Mouse (Mus musculus) limb, embryonic 13.5 days (tissue): ENCODE measurements at regions not wholly inside any gene's neighbourhood (a gene's known extent, or its start where the extent isn't known, plus 50 kb on each side); places are given as distances from the start of the nearest gene placed in this dataset.

ENCODE experiments used
- ATAC-seq: fragments of 200-750 bp; cut with Nextera tagmentation; 2 replicates; pipeline ENCODE4 v1.8.0; 2017; ENCODE audit warnings: low read depth, moderate number of reproducible peaks, moderate TSS enrichment; ENCODE audit not compliant: low FRiP score
- H3K27ac ChIP-seq: fragments of 300-500 bp; sonication (generic); 2 replicates; pipeline ENCODE4 v1.5.1; 2015; ENCODE audit warnings: inconsistent platforms, mild to moderate bottlenecking, moderate library complexity
- H3K27me3 ChIP-seq: fragments of 300-500 bp; sonication (generic); 2 replicates; pipeline ENCODE4 v1.6.1; 2015; ENCODE audit warnings: mild to moderate bottlenecking, inconsistent platforms
- H3K36me3 ChIP-seq: fragments of 300-500 bp; sonication (generic); 2 replicates; pipeline ENCODE4 v1.6.1; 2015; ENCODE audit warnings: inconsistent platforms, mild to moderate bottlenecking, moderate library complexity
- H3K4me1 ChIP-seq: fragments of 300-500 bp; sonication (generic); 2 replicates; pipeline ENCODE4 v1.6.1; 2015; ENCODE audit warnings: inconsistent platforms
- H3K4me2 ChIP-seq: fragments of 300-500 bp; sonication (generic); replicated peaks from 2 replicates; pipeline ENCODE4 v1.6.1; 2015; ENCODE audit warnings: inconsistent platforms, mild to moderate bottlenecking, moderate library complexity
- H3K4me3 ChIP-seq: fragments of 300-500 bp; sonication (generic); 2 replicates; pipeline ENCODE4 v1.5.1; 2015; ENCODE audit warnings: moderate library complexity, mild to moderate bottlenecking, inconsistent platforms
- H3K9ac ChIP-seq: fragments of 300-500 bp; sonication (generic); 2 replicates; pipeline ENCODE4 v1.6.1; 2015; ENCODE audit warnings: mild to moderate bottlenecking, inconsistent platforms
- H3K9me3 ChIP-seq: fragments of 300-500 bp; sonication (generic); 2 replicates; pipeline ENCODE4 v1.6.1; 2016; ENCODE audit warnings: inconsistent platforms
- WGBS: fragments of 180-500 bp; shearing (Covaris S2); methylation state at CpG from one replicate; pipeline ENCODE4 v1.1.7; 2015; 5-methylcytosine and 5-hydroxymethylcytosine counted together

GRCm38 (mm10) chr3:117520461-117520860 is 54.2 kb upstream of the Plppr5 start:
- Histone ChIP-seq H3K27me3 (no peaks in the 10 kb centered on the region), H3K4me2 (no peak overlapping the region), H3K4me1 (no peaks in the 10 kb centered on the region), H3K9ac (no peak overlapping the region), H3K4me3 (no peak overlapping the region), H3K36me3 (no peaks in the 10 kb centered on the region), H3K9me3 (no peaks in the 10 kb centered on the region), H3K27ac (no peak overlapping the region)
- no peak for ATAC-seq
- 57% methylated on average over 2 of the region's 2 CpGs for WGBS

- H3K9me3 ChIP-seq: no peaks in the 10 kb centered on the region
- H3K4me1 ChIP-seq: no peaks in the 10 kb centered on the region
- H3K27me3 ChIP-seq: no peaks in the 10 kb centered on the region
- no peak overlapping the region for H3K27ac ChIP-seq
- no peak overlapping the region for H3K4me3 ChIP-seq
- H3K36me3 ChIP-seq: no peaks in the 10 kb centered on the region
- no peak overlapping the region for H3K4me2 ChIP-seq
- H3K9ac ChIP-seq: no peak overlapping the region
- no peak for ATAC-seq
Observed at GRCm38 (mm10) chr3:117508090-117508489, 66.5 kb upstream of the Plppr5 start.

DNA sequence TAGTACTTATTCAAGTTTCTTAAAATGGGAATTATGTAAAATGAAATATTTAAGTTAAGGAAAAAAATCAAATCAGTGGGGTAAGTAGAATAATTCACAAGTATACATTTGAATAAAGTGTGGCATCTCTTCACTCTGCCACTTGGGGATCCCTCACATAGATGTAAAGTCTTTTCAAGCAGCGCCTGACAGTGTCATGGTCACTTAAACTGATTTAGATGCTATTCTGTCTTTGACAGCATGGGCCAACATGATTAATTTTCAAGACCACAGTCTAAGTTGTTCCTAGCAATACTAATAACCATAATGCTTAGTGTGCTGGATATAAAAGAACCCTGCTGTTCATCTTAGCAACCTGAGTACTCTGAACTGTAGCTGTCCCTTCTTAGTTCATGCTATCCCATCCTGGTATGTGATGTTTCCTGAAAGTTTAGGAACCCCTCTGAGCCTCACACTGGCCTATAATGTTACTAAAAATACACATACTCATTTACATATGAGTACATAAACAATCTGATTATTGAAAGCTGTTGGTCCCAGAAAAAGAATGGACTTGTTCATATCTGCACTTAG is 68.4 kb upstream of the Plppr5 start:
- Histone ChIP-seq H3K4me2 (no peak overlapping the region), H3K4me3 (no peak overlapping the region), H3K4me1 (no peaks in the 10 kb centered on the region), H3K9me3 (no peaks in the 10 kb centered on the region), H3K36me3 (no peaks in the 10 kb centered on the region), H3K27me3 (no peaks in the 10 kb centered on the region), H3K27ac (no peak overlapping the region), H3K9ac (no peak overlapping the region)
- 90% methylated on average over 1 of the region's 1 CpGs for WGBS
- no peak for ATAC-seq

GRCm38 (mm10) chr3:117501107-117501506 is 73.5 kb upstream of the Plppr5 start:
- Histone ChIP-seq H3K4me2 (no peak overlapping the region), H3K36me3 (no peaks in the 10 kb centered on the region), H3K27ac (no peak overlapping the region), H3K9me3 (no peaks in the 10 kb centered on the region), H3K27me3 (no peaks in the 10 kb centered on the region), H3K4me1 (no peaks in the 10 kb centered on the region), H3K9ac (no peak overlapping the region), H3K4me3 (no peak overlapping the region)
- no peak for ATAC-seq
- WGBS: 70% methylated on average over 5 of the region's 5 CpGs

DNA sequence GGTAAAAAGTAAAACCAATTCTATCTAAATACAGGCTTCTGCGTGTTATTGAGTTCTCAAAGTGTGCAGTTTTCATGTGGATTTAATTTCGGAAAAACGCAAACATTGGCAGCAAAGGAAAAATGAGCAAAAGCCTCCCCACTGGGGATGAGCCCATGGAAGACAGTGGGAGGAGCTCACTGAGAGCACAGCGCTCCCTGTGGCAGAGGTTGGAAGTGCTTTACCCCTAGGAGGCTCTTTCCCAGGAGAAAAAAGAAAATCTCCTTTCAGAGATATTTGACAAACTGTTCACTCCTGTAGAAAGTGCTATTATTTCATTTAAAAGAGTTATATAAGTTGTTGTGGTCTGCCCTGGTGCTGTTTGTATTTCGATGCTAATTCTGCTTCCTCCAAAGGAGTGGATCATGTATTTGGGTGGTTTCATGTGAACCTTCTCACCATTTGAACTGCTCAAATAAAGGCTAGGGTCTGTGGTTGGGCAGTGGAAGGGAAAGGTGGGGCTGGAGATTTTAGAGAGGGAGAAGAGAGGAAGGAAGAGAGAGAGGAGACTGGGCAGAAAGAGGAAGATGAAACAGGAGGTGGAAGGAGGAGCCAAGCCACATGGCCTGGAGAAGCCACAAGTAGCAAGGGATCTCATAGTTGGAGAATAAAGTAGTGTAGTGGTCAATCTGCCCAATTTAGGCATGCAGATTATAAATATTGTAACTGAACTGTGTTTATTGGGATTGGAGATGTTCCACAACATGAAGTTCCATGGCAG is 76.3 kb upstream of the Plppr5 start:
- 80% methylated on average over 5 of the region's 5 CpGs for WGBS
- Histone ChIP-seq H3K27ac (no peak overlapping the region), H3K4me1 (no peaks in the 10 kb centered on the region), H3K4me3 (no peak overlapping the region), H3K36me3 (no peaks in the 10 kb centered on the region), H3K4me2 (no peak overlapping the region), H3K9me3 (no peaks in the 10 kb centered on the region), H3K27me3 (no peaks in the 10 kb centered on the region), H3K9ac (no peak overlapping the region)
- ATAC-seq: no peak

DNA sequence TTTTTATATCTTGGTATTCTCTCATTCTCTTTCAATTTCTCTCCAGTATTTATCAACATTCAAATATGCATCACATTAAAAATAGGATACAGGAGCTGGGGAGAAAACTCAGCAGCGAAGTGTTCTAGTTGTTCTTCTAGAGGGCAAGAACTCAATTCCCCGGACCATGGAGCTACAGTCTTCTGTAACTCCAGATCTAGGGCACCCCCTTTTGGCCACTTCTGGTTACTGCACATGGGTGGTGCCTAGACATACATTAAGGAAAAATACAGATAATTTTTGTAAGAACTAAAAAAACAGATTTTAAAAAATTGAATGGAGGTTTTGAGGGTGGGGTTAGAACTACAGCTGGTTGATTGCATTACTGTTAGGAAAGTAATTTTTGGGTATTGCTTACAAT is 80.5 kb upstream of the Plppr5 start:
- Histone ChIP-seq H3K4me2 (no peak overlapping the region), H3K9ac (no peak overlapping the region), H3K27me3 (no peaks in the 10 kb centered on the region), H3K27ac (no peak overlapping the region), H3K4me3 (no peak overlapping the region), H3K4me1 (no peaks in the 10 kb centered on the region), H3K36me3 (no peaks in the 10 kb centered on the region), H3K9me3 (peaks cover 6% of the 10 kb centered on the region; the same call in 1 of the 2 replicates)
- no peak for ATAC-seq
- 57% methylated on average over 2 of the region's 2 CpGs for WGBS

DNA sequence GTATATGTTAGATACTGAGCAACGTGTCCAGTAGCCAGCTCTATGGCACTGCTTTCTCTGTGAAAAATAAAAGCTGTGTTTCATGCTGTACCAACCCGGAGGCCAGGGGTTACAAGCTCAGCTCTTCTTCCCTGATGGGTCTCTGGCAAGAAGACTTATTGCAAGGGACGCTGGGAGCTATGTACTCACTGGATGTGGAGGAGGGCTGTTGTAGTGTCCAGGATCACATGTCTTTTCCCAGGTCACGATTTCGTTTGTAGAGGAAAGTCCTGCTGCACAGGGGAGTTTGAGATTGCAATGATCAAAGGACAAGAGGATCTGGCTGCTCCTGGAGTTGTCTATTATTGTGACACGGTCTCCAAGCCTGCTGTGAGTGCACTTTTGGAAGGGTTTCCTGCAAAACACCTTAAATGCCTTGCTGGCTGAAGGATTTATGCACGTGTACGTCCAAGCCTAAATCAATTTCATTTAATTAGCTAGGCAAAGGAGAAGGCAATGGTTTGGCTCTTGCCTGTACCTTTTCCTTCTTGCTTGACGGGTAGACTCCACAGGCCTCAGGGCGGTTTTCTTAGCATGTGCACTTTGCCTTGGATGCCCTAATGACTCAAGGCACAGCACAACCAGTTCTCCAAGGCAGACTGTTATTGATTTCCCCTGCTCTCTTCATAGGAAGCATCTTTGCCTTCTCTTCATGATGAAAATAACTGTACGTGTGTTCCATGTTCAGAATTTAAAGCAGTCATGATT is 87.2 kb upstream of the Plppr5 start:
- H3K27ac ChIP-seq: no peak overlapping the region
- no peak for ATAC-seq

DNA sequence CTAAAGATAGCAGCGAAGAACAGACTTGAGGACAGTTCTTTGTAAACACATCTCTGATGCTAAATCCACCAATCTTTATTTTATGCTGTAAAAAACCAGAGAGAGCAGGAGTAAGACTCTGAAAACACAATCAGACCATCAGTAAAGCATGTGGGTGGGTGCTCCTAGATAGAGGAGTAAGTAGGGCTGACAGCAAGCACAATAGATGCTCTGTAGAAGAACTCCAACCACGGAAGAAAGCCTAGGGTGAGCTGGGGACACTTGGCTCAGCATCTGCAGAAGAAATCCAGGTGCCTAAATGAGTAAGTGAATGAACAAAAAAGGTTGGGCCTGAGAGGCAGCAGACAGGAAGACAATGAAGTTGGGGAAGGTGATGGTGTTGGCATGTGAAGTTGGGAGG is 88.3 kb upstream of the Plppr5 start:
- ATAC-seq: no peak
- Histone ChIP-seq H3K36me3 (no peaks in the 10 kb centered on the region), H3K27ac (no peak overlapping the region), H3K9ac (no peak overlapping the region), H3K9me3 (peaks cover 6% of the 10 kb centered on the region; the same call in 1 of the 2 replicates), H3K27me3 (no peaks in the 10 kb centered on the region), H3K4me1 (no peaks in the 10 kb centered on the region), H3K4me3 (no peak overlapping the region), H3K4me2 (no peak overlapping the region)
- 80% methylated on average over 2 of the region's 2 CpGs for WGBS

More for the DNA sequence above, 87.2 kb upstream of the Plppr5 start:
- no peaks in the 10 kb centered on the region for H3K36me3 ChIP-seq
- H3K27me3 ChIP-seq: no peaks in the 10 kb centered on the region
- no peak overlapping the region for H3K9ac ChIP-seq
- WGBS: 56% methylated on average over 11 of the region's 11 CpGs
- H3K4me2 ChIP-seq: no peak overlapping the region
- no peak overlapping the region for H3K4me3 ChIP-seq
- H3K4me1 ChIP-seq: no peaks in the 10 kb centered on the region
- H3K9me3 ChIP-seq: peaks cover 6% of the 10 kb centered on the region; the same call in 1 of the 2 replicates

DNA sequence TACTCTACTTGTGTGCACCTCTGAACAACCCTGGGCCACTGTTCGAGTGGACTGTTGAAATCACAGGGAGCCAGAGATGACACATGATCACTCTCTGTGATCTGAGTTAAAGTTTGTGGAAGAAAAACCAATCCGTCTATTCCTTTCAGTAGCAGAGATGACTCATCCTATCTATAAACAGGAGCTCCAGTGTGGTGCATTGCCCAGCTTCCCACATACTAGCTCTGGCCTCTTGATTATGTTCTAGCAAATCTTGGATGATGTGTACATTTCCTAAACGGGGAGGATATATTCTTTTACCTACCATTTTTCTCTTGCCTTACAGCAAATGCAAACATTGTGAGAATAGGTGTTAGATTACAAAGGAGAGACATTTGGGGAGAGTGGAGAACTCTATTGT is 94.5 kb upstream of the Plppr5 start:
- no peak for ATAC-seq
- Histone ChIP-seq H3K36me3 (no peaks in the 10 kb centered on the region), H3K9ac (no peak overlapping the region), H3K4me1 (no peaks in the 10 kb centered on the region), H3K27ac (no peak overlapping the region), H3K9me3 (no peaks in the 10 kb centered on the region), H3K4me3 (no peak overlapping the region), H3K4me2 (no peak overlapping the region), H3K27me3 (no peaks in the 10 kb centered on the region)
- 67% methylated on average over 3 of the region's 3 CpGs for WGBS

DNA sequence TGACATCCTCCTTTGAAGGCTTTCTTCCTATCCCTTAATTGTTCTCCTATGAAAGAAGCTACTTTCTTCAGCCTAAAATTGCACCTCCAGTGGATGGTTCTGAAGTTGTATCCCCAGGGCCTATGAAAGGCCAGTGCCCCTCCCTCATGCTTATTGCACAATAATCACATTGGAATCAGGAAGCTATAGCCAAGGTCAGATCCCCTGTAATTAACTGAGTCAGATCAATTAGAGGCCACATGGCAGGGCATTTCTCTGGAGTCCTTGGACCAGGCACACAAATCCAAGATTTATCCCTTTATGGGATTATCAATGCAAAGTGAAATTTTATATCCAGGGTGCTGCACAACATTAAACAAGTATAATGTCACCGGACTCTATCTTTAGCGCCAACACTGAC is 98.8 kb upstream of the Plppr4 start:
- no peak for ATAC-seq
- 84% methylated on average over 2 of the region's 2 CpGs for WGBS
- Histone ChIP-seq H3K27ac (no peak overlapping the region), H3K36me3 (no peaks in the 10 kb centered on the region), H3K9me3 (no peaks in the 10 kb centered on the region), H3K4me1 (no peaks in the 10 kb centered on the region), H3K4me2 (no peak overlapping the region), H3K4me3 (no peak overlapping the region), H3K9ac (no peak overlapping the region), H3K27me3 (no peaks in the 10 kb centered on the region)

DNA sequence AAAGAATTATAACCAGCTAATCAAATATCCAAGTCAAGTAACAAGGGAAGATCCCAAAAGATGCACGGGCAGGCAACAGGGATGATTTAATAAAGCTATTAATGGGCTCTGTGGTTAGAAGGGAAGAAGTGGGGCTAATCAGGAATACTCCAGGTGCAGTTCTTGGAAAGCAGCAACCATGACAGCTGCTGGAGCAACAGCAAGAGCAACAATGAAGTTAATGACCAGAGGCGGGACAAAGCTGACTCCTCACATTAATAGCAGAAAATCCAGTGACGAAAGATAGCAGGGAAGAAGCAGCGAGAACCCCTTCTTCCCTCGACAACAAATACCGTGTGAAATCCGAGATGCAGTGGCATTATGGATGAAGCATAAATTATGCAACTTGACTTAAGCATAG is 89.9 kb upstream of the Plppr4 start:
- Histone ChIP-seq H3K4me3 (no peak overlapping the region), H3K4me2 (no peak overlapping the region), H3K36me3 (no peaks in the 10 kb centered on the region), H3K27ac (no peak overlapping the region), H3K27me3 (no peaks in the 10 kb centered on the region), H3K9me3 (no peaks in the 10 kb centered on the region), H3K4me1 (no peaks in the 10 kb centered on the region), H3K9ac (no peak overlapping the region)
- 79% methylated on average over 7 of the region's 7 CpGs for WGBS
- ATAC-seq: no peak

DNA sequence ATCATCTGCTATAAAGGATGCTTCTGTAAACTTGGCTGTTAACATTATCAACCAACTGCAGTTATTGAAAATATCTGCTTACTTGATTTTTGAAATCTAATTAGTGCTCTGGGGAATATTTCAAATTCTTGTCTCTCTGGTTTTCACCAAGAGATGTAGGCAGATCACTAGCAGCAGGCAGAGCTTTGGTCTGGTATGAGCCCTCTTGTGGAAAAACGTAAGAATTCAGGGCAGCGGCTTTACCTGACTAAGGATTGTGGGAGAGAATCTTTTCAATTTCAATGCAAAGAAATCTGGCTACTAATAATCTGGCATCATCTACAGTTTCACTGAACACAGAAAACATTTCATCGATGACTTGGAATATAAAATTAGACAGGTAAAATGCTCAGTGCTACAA is 81.2 kb upstream of the Plppr4 start:
- Histone ChIP-seq H3K4me1 (no peaks in the 10 kb centered on the region), H3K27me3 (no peaks in the 10 kb centered on the region), H3K27ac (no peak overlapping the region), H3K36me3 (no peaks in the 10 kb centered on the region), H3K4me3 (no peak overlapping the region), H3K9ac (no peak overlapping the region), H3K4me2 (no peak overlapping the region), H3K9me3 (no peaks in the 10 kb centered on the region)
- 71% methylated on average over 3 of the region's 3 CpGs for WGBS
- no peak for ATAC-seq
